Mouse (Mus musculus) megakaryocyte, embryonic 14.5 days (primary cell): Measurements from ENCODE around the gene Ina.

Experiments
- FLI1 ChIP-seq: IDR thresholded peaks from 2 replicates; pipeline ENCODE4 v1.6.1; 2012; ENCODE audit warnings: low read length, inconsistent platforms, mixed read lengths
- GATA1 ChIP-seq: IDR thresholded peaks from 3 replicates; pipeline ENCODE4 v1.6.1; 2012; ENCODE audit warnings: mixed read lengths, low read length, inconsistent platforms, borderline replicate concordance

- no peak for TF ChIP-seq GATA1
- TF ChIP-seq FLI1, result no peak
These were observed 15.5 kb upstream of the Ina start for GRCm38 (mm10) chr19:46998953-46999352.
